In genomic region chr12:79389971-79390370, GRCm38 (mm10) we compare ENCODE assay signal across 15 mouse cellular contexts.
DNase-seq lines count a peak whose midpoint lies in the region; ATAC-seq and TF ChIP-seq lines count a peak whose summit lies in the region.
"Had no signal": no experiment of that assay in that cellular context is flagged by ENCODE, and none has a peak within 500 bp of the region (broad histone marks: within the 10 kb centered on the region; RNA-seq: fewer than 3 reads in every experiment).

No protein-coding gene starts in this region.

- no peak for ATAC-seq in heart, embryonic 12.5 days (ENCODE audit: insufficient number of reproducible peaks, low FRiP score)
- peak; percentile 32; the same call in 1 of the 2 replicates for ATAC-seq in lung, postnatal 0 days

- DNase-seq in heart, postnatal 25 days (ENCODE audit: low spot score), result no peak
- peak; percentile 26 for DNase-seq in lung, postnatal 0 days (ENCODE audit: low spot score)
- DNase-seq in lung, postnatal 4 days, result no peak
- peak; percentile 35 for DNase-seq in embryo, embryonic 11 days
- DNase-seq in heart, postnatal 4 days, result peak; percentile 15
- DNase-seq in thymus, postnatal 25 days, result no peak
- DNase-seq: adrenal gland, adult 8-10 months; cerebellum, adult 2 months; kidney, adult 2 months; kidney, postnatal 25 days; layer of hippocampus, adult 9-11 months; lung, postnatal 36 days had no signal

- no peaks in the 10 kb centered on the region for H3K36me3 ChIP-seq in heart, embryonic 12.5 days
- H3K36me3 ChIP-seq in lung, postnatal 0 days (ENCODE audit: insufficient read depth, low read length), result no peaks in the 10 kb centered on the region

- H3K27ac ChIP-seq in heart, embryonic 12.5 days (ENCODE audit: poor library complexity, severe bottlenecking), result peak overlapping the region; percentile 85
- no peak overlapping the region for H3K27ac ChIP-seq in lung, postnatal 0 days (ENCODE audit: low read length)

- TF ChIP-seq EP300 in lung, postnatal 0 days (IDR thresholded peaks at IDR 0.05), result peak; percentile 22; the same call in 1 of the 2 replicates

- TF ChIP-seq CTCF in lung, postnatal 0 days (IDR thresholded peaks at IDR 0.05), result no peak

- H3K27me3 ChIP-seq in heart, embryonic 12.5 days (replicated peaks), result no peaks in the 10 kb centered on the region
- no peaks in the 10 kb centered on the region for H3K27me3 ChIP-seq in lung, postnatal 0 days (replicated peaks; ENCODE audit: insufficient read depth, low read length)

- intact Hi-C loops in heart, postnatal 25 days (cut with DNase I), result no loop called here

- no peak overlapping the region for H3K9ac ChIP-seq in heart, embryonic 12.5 days
- H3K9ac ChIP-seq in lung, postnatal 0 days (replicated peaks; ENCODE audit: low read depth), result no peak overlapping the region

- H3K9me3 ChIP-seq in heart, embryonic 12.5 days (replicated peaks), result no peaks in the 10 kb centered on the region
- no peaks in the 10 kb centered on the region for H3K9me3 ChIP-seq in lung, postnatal 0 days (ENCODE audit: low read length)
- H3K9me3 ChIP-seq: G1E had no signal

- H3K4me2 ChIP-seq in heart, embryonic 12.5 days, result no peak overlapping the region
- H3K4me2 ChIP-seq in lung, postnatal 0 days (replicated peaks; ENCODE audit: low read depth, low read length), result no peak overlapping the region
- H3K4me2 ChIP-seq: midbrain, embryonic 11.5 days had no signal

- no peak overlapping the region for H3K4me3 ChIP-seq in heart, embryonic 12.5 days
- H3K4me3 ChIP-seq in lung, postnatal 0 days (ENCODE audit: low read depth, low read length), result no peak overlapping the region

- peaks cover 20% of the 10 kb centered on the region for H3K4me1 ChIP-seq in heart, embryonic 12.5 days (replicated peaks)
- peaks cover 4% of the 10 kb centered on the region; the same call in 1 of the 2 replicates for H3K4me1 ChIP-seq in lung, postnatal 0 days (ENCODE audit: insufficient read depth, low read depth, low read length)

Comparison
In these comparisons a context has a peak if more than half of its experiments do, and no peak if none do; other contexts are left out.
1. DNase-seq: peak in lung, postnatal 0 days (single experiment), embryo, embryonic 11 days (single experiment) and heart, postnatal 4 days (single experiment); none in heart, postnatal 25 days (single experiment), lung, postnatal 4 days (0 of 2) and thymus, postnatal 25 days (single experiment).